Comparison of ENCODE assay signal across 11 mouse cellular contexts in the genomic region with DNA sequence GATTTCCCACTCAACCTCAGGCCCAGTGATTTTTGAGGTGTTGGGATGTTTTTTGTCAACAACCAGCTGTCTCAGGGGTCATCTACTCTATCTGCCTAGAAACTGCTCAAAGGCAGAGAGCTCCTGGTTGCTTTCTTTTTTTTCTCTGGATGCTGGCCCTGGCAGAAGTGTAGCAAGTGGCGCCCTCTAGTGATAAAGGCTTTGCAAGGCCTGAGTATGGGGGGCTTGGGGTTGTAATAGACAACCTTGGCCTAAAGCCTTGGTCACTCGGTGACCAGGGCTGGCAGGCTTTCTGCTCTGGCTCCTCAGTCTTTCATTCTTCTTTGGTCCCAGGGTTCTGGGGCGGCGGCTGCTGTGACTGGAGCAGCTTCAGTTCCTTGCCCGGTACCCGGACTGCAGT.
DNase-seq lines count a peak whose midpoint lies in the region; ATAC-seq and TF ChIP-seq lines count a peak whose summit lies in the region.
"Had no signal": no experiment of that assay in that cellular context is flagged by ENCODE, and none has a peak within 500 bp of the region (broad histone marks: within the 10 kb centered on the region; RNA-seq: fewer than 3 reads in every experiment).

No protein-coding gene starts in this region.

- no peak overlapping the region for H3K9ac ChIP-seq in hindbrain, embryonic 11.5 days (ENCODE audit: low read depth, low read length)
- H3K9ac ChIP-seq in hindbrain, embryonic 13.5 days, result no peak overlapping the region
- H3K9ac ChIP-seq in midbrain, embryonic 13.5 days (replicated peaks), result no peak overlapping the region
- H3K9ac ChIP-seq: limb, embryonic 15.5 days; neural tube, embryonic 15.5 days; stomach, embryonic 15.5 days had no signal

- ATAC-seq in hindbrain, embryonic 11.5 days (ENCODE audit: low FRiP score), result no peak
- ATAC-seq in hindbrain, embryonic 13.5 days (ENCODE audit: low FRiP score), result no peak
- no peak for ATAC-seq in midbrain, embryonic 13.5 days

- H3K27me3 ChIP-seq in hindbrain, embryonic 11.5 days (ENCODE audit: control insufficient read depth, insufficient read depth, low read length), result no peaks in the 10 kb centered on the region
- H3K27me3 ChIP-seq in hindbrain, embryonic 13.5 days, result 0 out of 2 replicates have a peak, but pooled peaks cover 4% of the 10 kb centered on the region
- 0 out of 2 replicates have a peak, but pooled peaks cover 5% of the 10 kb centered on the region for H3K27me3 ChIP-seq in midbrain, embryonic 10.5 days (ENCODE audit: low read depth, poor library complexity, severe bottlenecking)
- H3K27me3 ChIP-seq in midbrain, embryonic 13.5 days, result no peaks in the 10 kb centered on the region
- H3K27me3 ChIP-seq in embryonic facial prominence, embryonic 10.5 days (replicated peaks; ENCODE audit: low read depth, poor library complexity, severe bottlenecking), result peaks cover 6% of the 10 kb centered on the region; the same call in 1 of the 2 replicates
- H3K27me3 ChIP-seq in small intestine, adult 2 months (ENCODE audit: control insufficient read depth, insufficient read depth, low read length), result no peaks in the 10 kb centered on the region
- H3K27me3 ChIP-seq: limb, embryonic 15.5 days; neural tube, embryonic 15.5 days; stomach, embryonic 15.5 days had no signal

- no peaks in the 10 kb centered on the region for H3K4me1 ChIP-seq in hindbrain, embryonic 11.5 days (replicated peaks; ENCODE audit: control insufficient read depth, insufficient read depth, low read length)
- H3K4me1 ChIP-seq in hindbrain, embryonic 13.5 days (replicated peaks), result peaks cover 6% of the 10 kb centered on the region
- peaks cover 6% of the 10 kb centered on the region; the same call in 1 of the 2 replicates for H3K4me1 ChIP-seq in midbrain, embryonic 10.5 days
- H3K4me1 ChIP-seq in midbrain, embryonic 13.5 days (replicated peaks), result peaks cover 7% of the 10 kb centered on the region
- H3K4me1 ChIP-seq in embryonic facial prominence, embryonic 10.5 days, result peaks cover 13% of the 10 kb centered on the region
- no peaks in the 10 kb centered on the region; the same call in 1 of the 2 replicates for H3K4me1 ChIP-seq in small intestine, adult 2 months (ENCODE audit: control insufficient read depth, insufficient read depth, insufficient read length, low read length)

- no peak overlapping the region for H3K27ac ChIP-seq in hindbrain, embryonic 11.5 days (ENCODE audit: low read depth, low read length)
- H3K27ac ChIP-seq in hindbrain, embryonic 13.5 days, result no peak overlapping the region
- no peak overlapping the region for H3K27ac ChIP-seq in midbrain, embryonic 10.5 days (replicated peaks)
- no peak overlapping the region for H3K27ac ChIP-seq in midbrain, embryonic 13.5 days
- no peak overlapping the region for H3K27ac ChIP-seq in embryonic facial prominence, embryonic 10.5 days (replicated peaks)
- H3K27ac ChIP-seq in small intestine, adult 2 months (ENCODE audit: insufficient read depth, low read depth, low read length), result no peak overlapping the region
- H3K27ac ChIP-seq: limb, embryonic 15.5 days; stomach, embryonic 15.5 days had no signal

- H3K4me2 ChIP-seq in hindbrain, embryonic 11.5 days (replicated peaks; ENCODE audit: low read depth, low read length), result no peak overlapping the region
- H3K4me2 ChIP-seq in hindbrain, embryonic 13.5 days, result no peak overlapping the region
- H3K4me2 ChIP-seq in midbrain, embryonic 13.5 days (replicated peaks), result no peak overlapping the region
- H3K4me2 ChIP-seq: limb, embryonic 15.5 days; neural tube, embryonic 15.5 days; stomach, embryonic 15.5 days had no signal

- DNase-seq in hindbrain, embryonic 11.5 days (ENCODE audit: low spot score), result peak; percentile 66
- peak; percentile 39 for DNase-seq in midbrain, embryonic 10.5 days (ENCODE audit: low spot score)
- DNase-seq in embryonic facial prominence, embryonic 10.5 days (ENCODE audit: low spot score), result peak; percentile 43
- DNase-seq in right cerebral cortex, postnatal 4 days, result no peak
- no peak for DNase-seq in urinary bladder, postnatal 4 days (ENCODE audit: low spot score in 2 of 2)

- TF ChIP-seq POLR2A in small intestine, adult 2 months (IDR thresholded peaks at IDR 0.05; ENCODE audit: low read depth, low read length), result no peak

- TF ChIP-seq CTCF in small intestine, adult 2 months (IDR thresholded peaks at IDR 0.05; ENCODE audit: extremely low read depth, insufficient read length, insufficient replicate concordance, low read depth, low read length), result peak; percentile 16; the same call in 1 of the 2 replicates

- H3K36me3 ChIP-seq in hindbrain, embryonic 11.5 days (ENCODE audit: control insufficient read depth, insufficient read depth, low read length), result no peaks in the 10 kb centered on the region
- no peaks in the 10 kb centered on the region for H3K36me3 ChIP-seq in hindbrain, embryonic 13.5 days
- no peaks in the 10 kb centered on the region for H3K36me3 ChIP-seq in midbrain, embryonic 10.5 days
- H3K36me3 ChIP-seq in midbrain, embryonic 13.5 days, result no peaks in the 10 kb centered on the region
- no peaks in the 10 kb centered on the region for H3K36me3 ChIP-seq in embryonic facial prominence, embryonic 10.5 days (replicated peaks)
- H3K36me3 ChIP-seq in small intestine, adult 2 months (ENCODE audit: control insufficient read depth, insufficient read depth, low read length), result no peaks in the 10 kb centered on the region
- H3K36me3 ChIP-seq: limb, embryonic 15.5 days; neural tube, embryonic 15.5 days; stomach, embryonic 15.5 days had no signal

- WGBS in hindbrain, embryonic 11.5 days, result 62% methylated on average over 6 of the region's 6 CpGs
- WGBS in hindbrain, embryonic 13.5 days, result 65% methylated on average over 6 of the region's 6 CpGs
- 68% methylated on average over 6 of the region's 6 CpGs for whole genome bisulfite sequencing in midbrain, embryonic 10.5 days
- 69% methylated on average over 6 of the region's 6 CpGs for WGBS in midbrain, embryonic 13.5 days
- 62% methylated on average over 6 of the region's 6 CpGs for WGBS in embryonic facial prominence, embryonic 10.5 days
- WGBS in small intestine, adult 2 months, result 67% methylated on average over 6 of the region's 6 CpGs

- H3K4me3 ChIP-seq in hindbrain, embryonic 11.5 days (ENCODE audit: low read depth, low read length), result no peak overlapping the region
- H3K4me3 ChIP-seq in hindbrain, embryonic 13.5 days, result no peak overlapping the region
- no peak overlapping the region for H3K4me3 ChIP-seq in midbrain, embryonic 10.5 days
- H3K4me3 ChIP-seq in midbrain, embryonic 13.5 days (replicated peaks), result no peak overlapping the region
- no peak overlapping the region for H3K4me3 ChIP-seq in embryonic facial prominence, embryonic 10.5 days
- no peak overlapping the region for H3K4me3 ChIP-seq in small intestine, adult 2 months (ENCODE audit: low read depth, low read length)
- H3K4me3 ChIP-seq: limb, embryonic 15.5 days; neural tube, embryonic 15.5 days; stomach, embryonic 15.5 days had no signal

- no peaks in the 10 kb centered on the region for H3K9me3 ChIP-seq in hindbrain, embryonic 11.5 days (ENCODE audit: control insufficient read depth, low read length)
- no peaks in the 10 kb centered on the region for H3K9me3 ChIP-seq in hindbrain, embryonic 13.5 days
- no peaks in the 10 kb centered on the region for H3K9me3 ChIP-seq in midbrain, embryonic 10.5 days (replicated peaks)
- H3K9me3 ChIP-seq in midbrain, embryonic 13.5 days, result no peaks in the 10 kb centered on the region; the same call in 1 of the 2 replicates
- peaks cover 8% of the 10 kb centered on the region for H3K9me3 ChIP-seq in embryonic facial prominence, embryonic 10.5 days
- H3K9me3 ChIP-seq: limb, embryonic 15.5 days; neural tube, embryonic 15.5 days; stomach, embryonic 15.5 days had no signal

Comparison
In these comparisons a context has a peak if more than half of its experiments do, and no peak if none do; other contexts are left out.
1. DNase-seq: peak in hindbrain, embryonic 11.5 days (single experiment), midbrain, embryonic 10.5 days (single experiment) and embryonic facial prominence, embryonic 10.5 days (single experiment); none in right cerebral cortex, postnatal 4 days (single experiment) and urinary bladder, postnatal 4 days (0 of 2).